Mouse (Mus musculus): ENCODE measurements around the gene Paqr6.

DNA sequence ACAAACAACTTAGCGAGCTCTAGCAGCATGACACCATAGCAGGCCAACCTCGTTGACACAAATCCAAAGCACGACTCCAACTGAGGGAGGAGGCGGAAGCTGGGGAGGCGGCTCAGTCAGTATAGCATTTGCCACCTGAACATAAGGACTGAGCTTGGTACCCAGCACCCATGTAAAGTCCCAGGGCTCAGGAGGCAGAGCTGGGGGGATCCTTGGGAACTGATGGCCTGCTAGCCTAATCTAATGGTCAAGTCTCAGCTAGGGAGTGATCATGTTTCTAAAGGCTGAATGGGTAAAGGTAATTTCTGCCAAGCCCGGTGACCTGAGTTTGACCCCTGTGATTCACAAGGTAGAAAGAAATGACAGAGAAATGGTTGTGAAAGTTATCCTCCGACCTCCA, 43.1 kb downstream of the Paqr6 start:
- no peak for TF ChIP-seq CTCF (IDR thresholded peaks at IDR 0.05; ENCODE audit: borderline replicate concordance, extremely low read depth, insufficient read depth, insufficient read length)
- no peak for TF ChIP-seq POLR2A (IDR thresholded peaks at IDR 0.05; ENCODE audit: borderline replicate concordance, extremely low read depth, insufficient read depth, insufficient read length, poor library complexity, severe bottlenecking)

Data from brain, embryonic 14.5 days (tissue).